Mouse (Mus musculus) CH12.LX (cell line): Measurements from ENCODE around the gene Hoxc4.

Experiments
- CHD1 ChIP-seq: IDR thresholded peaks from 2 replicates; pipeline ENCODE4 v1.6.1; 2012; ENCODE audit warnings: low read depth, low read length, improper control_type of control experiment, inconsistent platforms
- CTCF ChIP-seq, 2 experiments: IDR thresholded peaks in 1 of 2; conservative IDR thresholded peaks in 1 of 2; 2 replicates each; pipeline ENCODE4 v1.5.1; 2011 to 2012; ENCODE audit warnings: low read depth in 2 of 2, low read length in 2 of 2, improper control_type of control experiment in 1 of 2, inconsistent platforms in 1 of 2, mild to moderate bottlenecking in 1 of 2, moderate library complexity in 1 of 2
- EP300 ChIP-seq: IDR thresholded peaks from 2 replicates; pipeline ENCODE4 v1.6.1; 2011; ENCODE audit warnings: low read length, improper control_type of control experiment
- JUN ChIP-seq: IDR thresholded peaks from 2 replicates; pipeline ENCODE4 v1.6.1; 2011; ENCODE audit warnings: low read depth, mild to moderate bottlenecking, low read length, improper control_type of control experiment, moderate library complexity; ENCODE audit not compliant: insufficient read depth
- MAX ChIP-seq: IDR thresholded peaks from 2 replicates; pipeline ENCODE4 v1.6.1; 2011; ENCODE audit warnings: low read length, improper control_type of control experiment
- POLR2A ChIP-seq: IDR thresholded peaks from 2 replicates; pipeline ENCODE4 v1.6.1; 2011; ENCODE audit warnings: low read depth, mild to moderate bottlenecking, improper control_type of control experiment, low read length
- SMC3 ChIP-seq: IDR thresholded peaks from 2 replicates; pipeline ENCODE4 v1.6.1; 2011; ENCODE audit warnings: low read depth, low read length, improper control_type of control experiment
- UBTF ChIP-seq: IDR thresholded peaks from 2 replicates; pipeline ENCODE4 v1.6.1; 2012; ENCODE audit warnings: low read depth, mild to moderate bottlenecking, inconsistent platforms, low read length, improper control_type of control experiment, moderate library complexity
- USF2 ChIP-seq: conservative IDR thresholded peaks from 2 replicates; pipeline ENCODE4 v1.6.1; 2011; ENCODE audit warnings: low read depth, low read length, improper control_type of control experiment
- ZC3H11A ChIP-seq: IDR thresholded peaks from 2 replicates; pipeline ENCODE4 v1.6.1; 2012; ENCODE audit warnings: low read depth, mild to moderate bottlenecking, inconsistent platforms, low read length, improper control_type of control experiment

- TF ChIP-seq EP300 (no peak), CHD1 (no peak), CTCF (conservative IDR thresholded peaks at IDR 0.05 in 1 of 2, IDR thresholded peaks at IDR 0.05 in 1 of 2; ENCODE audit: low read depth in 2 of 2, low read length in 2 of 2) (no peak), JUN (no peak), ZC3H11A (no peak), POLR2A (no peak), MAX (no peak), SMC3 (no peak), UBTF (no peak), USF2 (no peak)
Measured at GRCm38 (mm10) chr15:102972254-102972653, 46.5 kb upstream of the Hoxc4 start.
